Mouse (Mus musculus): Measurements from ENCODE around the gene Pcgf3. TPM values are rescaled to one million over a fixed set of nuclear protein-coding genes. Genes with fewer than 3 reads are reported as not detected.

Pcgf3 gene
- polyA plus RNA-seq, 1 experiment from 2014 or later, result 22.8 TPM

Other genes starting within 250 kb of the Pcgf3 start
- 45.4 and 47.0 TPM in 2 replicates for gene Dr1, start 192.3 kb upstream of the Pcgf3 start, polyA plus RNA-seq (2015; fragmentation: Nextera tagmentation; extraction: Ambion mirVana)
- gene Pigg, start 148.6 kb upstream of the Pcgf3 start, polyA plus RNA-seq (2015; fragmentation: Nextera tagmentation; extraction: Ambion mirVana), result 5.0 and 5.4 TPM in 2 replicates
- 0.11 TPM in 1 of 2 replicates, not detected in the other for gene Gm42517, start 93.3 kb upstream of the Pcgf3 start, polyA plus RNA-seq (2015; fragmentation: Nextera tagmentation; extraction: Ambion mirVana)
- 0.36 and 0.62 TPM in 2 replicates for gene Pde6b, start 72.8 kb upstream of the Pcgf3 start, polyA plus RNA-seq (2015; fragmentation: Nextera tagmentation; extraction: Ambion mirVana)
- 451 and 456 TPM in 2 replicates for gene Atp5k, start 26.8 kb upstream of the Pcgf3 start, polyA plus RNA-seq (2015; fragmentation: Nextera tagmentation; extraction: Ambion mirVana)
- gene Mfsd7a, start 12.3 kb upstream of the Pcgf3 start, polyA plus RNA-seq (2015; fragmentation: Nextera tagmentation; extraction: Ambion mirVana), result 0.13 and 0.74 TPM in 2 replicates
- 0.66 and 1.0 TPM in 2 replicates for gene Cplx1, start 88.8 kb downstream of the Pcgf3 start, polyA plus RNA-seq (2015; fragmentation: Nextera tagmentation; extraction: Ambion mirVana)
- 46.7 and 49.2 TPM in 2 replicates for gene Gak, start 168.5 kb downstream of the Pcgf3 start, polyA plus RNA-seq (2015; fragmentation: Nextera tagmentation; extraction: Ambion mirVana)
- gene Tmem175, start 168.5 kb downstream of the Pcgf3 start, polyA plus RNA-seq (2015; fragmentation: Nextera tagmentation; extraction: Ambion mirVana), result 23.7 and 25.8 TPM in 2 replicates
- gene Idua, start 199.1 kb downstream of the Pcgf3 start, polyA plus RNA-seq (2015; fragmentation: Nextera tagmentation; extraction: Ambion mirVana), result 14.6 and 15.3 TPM in 2 replicates
- gene Dgkq, start 208.4 kb downstream of the Pcgf3 start, polyA plus RNA-seq (2015; fragmentation: Nextera tagmentation; extraction: Ambion mirVana), result 14.3 and 18.8 TPM in 2 replicates
- 1.1 and 1.3 TPM in 2 replicates for gene Slc26a1, start 214.3 kb downstream of the Pcgf3 start, polyA plus RNA-seq (2015; fragmentation: Nextera tagmentation; extraction: Ambion mirVana)
- 14.4 and 26.7 TPM in 2 replicates for gene Fgfrl1, start 231.2 kb downstream of the Pcgf3 start, polyA plus RNA-seq (2015; fragmentation: Nextera tagmentation; extraction: Ambion mirVana)